Mouse (Mus musculus): ENCODE data around the gene Hcrtr2. TPM values are rescaled to one million over a fixed set of nuclear protein-coding genes. Genes with fewer than 3 reads are reported as not detected.

The Hcrtr2 gene
- not detected in 2 replicates for polyA plus RNA-seq (2012; rRNA removed)

GRCm38 (mm10) chr9:76323756-76324155, at the start of gene Hcrtr2:
TSS of gene Hcrtr2 (minus strand) at chr9:76323856.
- 75% methylated on average over 6 of the region's 6 CpGs for WGBS

GRCm38 (mm10) chr9:76364874-76365273, 41.2 kb upstream of the Hcrtr2 start:
- WGBS: 80% methylated on average over 6 of the region's 6 CpGs
- DNase-seq (ENCODE audit: low read depth, low spot score): no peak

More at GRCm38 (mm10) chr9:76323756-76324155, at the start of gene Hcrtr2:
- no peak for DNase-seq (ENCODE audit: low read depth, low spot score)

- DNase-seq (ENCODE audit: low read depth, low spot score): no peak
Measured at GRCm38 (mm10) chr9:76360374-76360773, 36.7 kb upstream of the Hcrtr2 start.

GRCm38 (mm10) chr9:76352346-76352745, 28.7 kb upstream of the Hcrtr2 start:
- no peak for DNase-seq (ENCODE audit: low read depth, low spot score)
- 86% methylated on average over 3 of the region's 3 CpGs for WGBS

GRCm38 (mm10) chr9:76347298-76347697, 23.6 kb upstream of the Hcrtr2 start:
- 76% methylated on average over 1 of the region's 1 CpGs for WGBS
- DNase-seq (ENCODE audit: low read depth, low spot score): no peak

- no peak for DNase-seq (ENCODE audit: low read depth, low spot score)
- 85% methylated on average over 1 of the region's 1 CpGs for WGBS
Measured at GRCm38 (mm10) chr9:76331081-76331480, 7.4 kb upstream of the Hcrtr2 start.

GRCm38 (mm10) chr9:76323186-76323701, 412 bp downstream of the Hcrtr2 start:
- WGBS: under 1% methylated on average over 29 of the region's 29 CpGs
- no peak for DNase-seq (ENCODE audit: low read depth, low spot score)

GRCm38 (mm10) chr9:76322122-76323052, 1.3 kb downstream of the Hcrtr2 start:
- WGBS: 12% methylated on average over 24 of the region's 24 CpGs
- DNase-seq (ENCODE audit: low read depth, low spot score): no peak

- WGBS: 89% methylated on average over 4 of the region's 4 CpGs
- DNase-seq (ENCODE audit: low read depth, low spot score): no peak
Measured at GRCm38 (mm10) chr9:76321589-76321988, 2.1 kb downstream of the Hcrtr2 start.

- 86% methylated on average over 1 of the region's 1 CpGs for WGBS
- DNase-seq (ENCODE audit: low read depth, low spot score): no peak
Measured at GRCm38 (mm10) chr9:76320755-76321154, 2.9 kb downstream of the Hcrtr2 start.

- WGBS: 75% methylated on average over 4 of the region's 4 CpGs
- DNase-seq (ENCODE audit: low read depth, low spot score): no peak
Measured at GRCm38 (mm10) chr9:76318302-76318701, 5.4 kb downstream of the Hcrtr2 start.

- DNase-seq (ENCODE audit: low read depth, low spot score): no peak
Measured at GRCm38 (mm10) chr9:76315096-76315495, 8.6 kb downstream of the Hcrtr2 start.

GRCm38 (mm10) chr9:76313921-76314320, 9.7 kb downstream of the Hcrtr2 start:
- DNase-seq (ENCODE audit: low read depth, low spot score): no peak

GRCm38 (mm10) chr9:76312221-76312620, 11.4 kb downstream of the Hcrtr2 start:
- WGBS: 52% methylated on average over 1 of the region's 1 CpGs
- no peak for DNase-seq (ENCODE audit: low read depth, low spot score)

- DNase-seq (ENCODE audit: low read depth, low spot score): no peak
- WGBS: 79% methylated on average over 5 of the region's 5 CpGs
Measured at GRCm38 (mm10) chr9:76291384-76291783, 32.3 kb downstream of the Hcrtr2 start.

GRCm38 (mm10) chr9:76270886-76271285, 52.8 kb downstream of the Hcrtr2 start:
- DNase-seq (ENCODE audit: low read depth, low spot score): no peak

GRCm38 (mm10) chr9:76257731-76258130, 65.9 kb downstream of the Hcrtr2 start:
- DNase-seq (ENCODE audit: low read depth, low spot score): no peak
- WGBS: 44% methylated on average over 5 of the region's 5 CpGs

- DNase-seq (ENCODE audit: low read depth, low spot score): no peak
- 59% methylated on average over 7 of the region's 7 CpGs for WGBS
Measured at GRCm38 (mm10) chr9:76252544-76252943, 71.1 kb downstream of the Hcrtr2 start.

GRCm38 (mm10) chr9:76252109-76252508, 71.5 kb downstream of the Hcrtr2 start:
- 81% methylated on average over 4 of the region's 4 CpGs for WGBS
- no peak for DNase-seq (ENCODE audit: low read depth, low spot score)

- WGBS: 9% methylated on average over 1 of the region's 1 CpGs
Measured at GRCm38 (mm10) chr9:76242322-76242721, 81.3 kb downstream of the Hcrtr2 start.

GRCm38 (mm10) chr9:76237946-76238345, 85.7 kb downstream of the Hcrtr2 start:
- WGBS: 86% methylated on average over 5 of the region's 5 CpGs
- no peak for DNase-seq (ENCODE audit: low read depth, low spot score)

More at GRCm38 (mm10) chr9:76242322-76242721, 81.3 kb downstream of the Hcrtr2 start:
- DNase-seq (ENCODE audit: low read depth, low spot score): no peak

Measured in large intestine, adult 2 months (tissue).